Mouse (Mus musculus): ENCODE data around the gene Copb2. TPM values are rescaled to one million over a fixed set of nuclear protein-coding genes. Genes with fewer than 3 reads are reported as not detected.

Copb2 gene
- polyA plus RNA-seq, 1 experiment: 15.7 TPM

- Histone ChIP-seq H3K4me3 (ENCODE audit: extremely low read depth, insufficient read depth, insufficient read length) (no peak overlapping the region), H3K27ac (ENCODE audit: insufficient read depth, low read length) (no peak overlapping the region), H3K4me1 (ENCODE audit: control insufficient read depth, insufficient read depth, insufficient read length) (no peaks in the 10 kb centered on the region), H3K36me3 (ENCODE audit: control insufficient read depth, insufficient read depth, low read length) (no peaks in the 10 kb centered on the region), H3K27me3 (ENCODE audit: control insufficient read depth, insufficient read depth, low read length) (no peaks in the 10 kb centered on the region)
- WGBS: 18% methylated on average over 2 of the region's 2 CpGs
- no peak for DNase-seq (ENCODE audit: low read depth in 1 of 2, low spot score in 2 of 2)
- no peak for TF ChIP-seq POLR2A (IDR thresholded peaks at IDR 0.05; ENCODE audit: low read depth, low read length)
- no peak for TF ChIP-seq CTCF (IDR thresholded peaks at IDR 0.05; ENCODE audit: extremely low read depth, insufficient read depth, insufficient read length, insufficient replicate concordance)
Measured at GRCm38 (mm10) chr9:98530999-98531398, 32.5 kb upstream of the Copb2 start.

GRCm38 (mm10) chr9:98534675-98535280 lies 28.7 kb upstream of the Copb2 start:
- Histone ChIP-seq H3K27ac (ENCODE audit: insufficient read depth, low read length) (no peak overlapping the region), H3K36me3 (ENCODE audit: control insufficient read depth, insufficient read depth, low read length) (no peaks in the 10 kb centered on the region), H3K27me3 (ENCODE audit: control insufficient read depth, insufficient read depth, low read length) (no peaks in the 10 kb centered on the region), H3K4me1 (ENCODE audit: control insufficient read depth, insufficient read depth, insufficient read length) (no peaks in the 10 kb centered on the region), H3K4me3 (ENCODE audit: extremely low read depth, insufficient read depth, insufficient read length) (no peak overlapping the region)
- TF ChIP-seq CTCF (IDR thresholded peaks at IDR 0.05; ENCODE audit: extremely low read depth, insufficient read depth, insufficient read length, insufficient replicate concordance) (no peak), POLR2A (IDR thresholded peaks at IDR 0.05; ENCODE audit: low read depth, low read length) (no peak)
- DNase-seq (ENCODE audit: low read depth in 1 of 2, low spot score in 2 of 2): no peak
- WGBS: 86% methylated on average over 4 of the region's 4 CpGs

- Histone ChIP-seq H3K27me3 (ENCODE audit: control insufficient read depth, insufficient read depth, low read length) (no peaks in the 10 kb centered on the region), H3K4me3 (ENCODE audit: extremely low read depth, insufficient read depth, insufficient read length) (no peak overlapping the region), H3K4me1 (ENCODE audit: control insufficient read depth, insufficient read depth, insufficient read length) (no peaks in the 10 kb centered on the region), H3K27ac (ENCODE audit: insufficient read depth, low read length) (no peak overlapping the region), H3K36me3 (ENCODE audit: control insufficient read depth, insufficient read depth, low read length) (no peaks in the 10 kb centered on the region)
- DNase-seq (ENCODE audit: low read depth in 1 of 2, low spot score in 2 of 2): no peak
- TF ChIP-seq POLR2A (IDR thresholded peaks at IDR 0.05; ENCODE audit: low read depth, low read length): no peak
- TF ChIP-seq CTCF (IDR thresholded peaks at IDR 0.05; ENCODE audit: extremely low read depth, insufficient read depth, insufficient read length, insufficient replicate concordance): no peak
Measured at GRCm38 (mm10) chr9:98535763-98536162, 27.8 kb upstream of the Copb2 start.

- H3K27ac ChIP-seq (ENCODE audit: insufficient read depth, low read length): no peak overlapping the region
- no peak overlapping the region for H3K4me3 ChIP-seq (ENCODE audit: extremely low read depth, insufficient read depth, insufficient read length)
- no peak for DNase-seq (ENCODE audit: low read depth in 1 of 2, low spot score in 2 of 2)
- H3K27me3 ChIP-seq (ENCODE audit: control insufficient read depth, insufficient read depth, low read length): no peaks in the 10 kb centered on the region
- H3K36me3 ChIP-seq (ENCODE audit: control insufficient read depth, insufficient read depth, low read length): no peaks in the 10 kb centered on the region
- WGBS: 82% methylated on average over 13 of the region's 13 CpGs
- no peaks in the 10 kb centered on the region for H3K4me1 ChIP-seq (ENCODE audit: control insufficient read depth, insufficient read depth, insufficient read length)
- TF ChIP-seq CTCF (IDR thresholded peaks at IDR 0.05; ENCODE audit: extremely low read depth, insufficient read depth, insufficient read length, insufficient replicate concordance): no peak
- TF ChIP-seq POLR2A (IDR thresholded peaks at IDR 0.05; ENCODE audit: low read depth, low read length): no peak
Measured at GRCm38 (mm10) chr9:98538017-98538712, 25.4 kb upstream of the Copb2 start.

GRCm38 (mm10) chr9:98538713-98539360 lies 24.7 kb upstream of the Copb2 start:
- H3K27ac ChIP-seq (ENCODE audit: insufficient read depth, low read length): no peak overlapping the region
- TF ChIP-seq POLR2A (IDR thresholded peaks at IDR 0.05; ENCODE audit: low read depth, low read length) (no peak), CTCF (IDR thresholded peaks at IDR 0.05; ENCODE audit: extremely low read depth, insufficient read depth, insufficient read length, insufficient replicate concordance) (peak; percentile 28; the same call in 1 of the 2 replicates)
- no peaks in the 10 kb centered on the region for H3K36me3 ChIP-seq (ENCODE audit: control insufficient read depth, insufficient read depth, low read length)
- H3K27me3 ChIP-seq (ENCODE audit: control insufficient read depth, insufficient read depth, low read length): no peaks in the 10 kb centered on the region
- peak in 1 of 2 experiments; percentile 20 for DNase-seq (ENCODE audit: low read depth in 1 of 2, low spot score in 2 of 2)
- no peak overlapping the region for H3K4me3 ChIP-seq (ENCODE audit: extremely low read depth, insufficient read depth, insufficient read length)
- WGBS: 11% methylated on average over 13 of the region's 13 CpGs
- H3K4me1 ChIP-seq (ENCODE audit: control insufficient read depth, insufficient read depth, insufficient read length): no peaks in the 10 kb centered on the region

- Histone ChIP-seq H3K4me3 (ENCODE audit: extremely low read depth, insufficient read depth, insufficient read length) (no peak overlapping the region), H3K4me1 (ENCODE audit: control insufficient read depth, insufficient read depth, insufficient read length) (no peaks in the 10 kb centered on the region), H3K27ac (ENCODE audit: insufficient read depth, low read length) (no peak overlapping the region), H3K27me3 (ENCODE audit: control insufficient read depth, insufficient read depth, low read length) (no peaks in the 10 kb centered on the region), H3K36me3 (ENCODE audit: control insufficient read depth, insufficient read depth, low read length) (no peaks in the 10 kb centered on the region)
- no peak for TF ChIP-seq CTCF (IDR thresholded peaks at IDR 0.05; ENCODE audit: extremely low read depth, insufficient read depth, insufficient read length, insufficient replicate concordance)
- 83% methylated on average over 3 of the region's 3 CpGs for WGBS
- no peak for DNase-seq (ENCODE audit: low read depth in 1 of 2, low spot score in 2 of 2)
Measured at GRCm38 (mm10) chr9:98544042-98544441, 19.5 kb upstream of the Copb2 start.

GRCm38 (mm10) chr9:98583852-98584251 lies 20.3 kb downstream of the Copb2 start:
- 93% methylated on average over 4 of the region's 4 CpGs for WGBS
- DNase-seq (ENCODE audit: low read depth in 1 of 2, low spot score in 2 of 2): no peak
- peaks cover 46% of the 10 kb centered on the region for H3K36me3 ChIP-seq (ENCODE audit: control insufficient read depth, insufficient read depth, low read length)
- no peaks in the 10 kb centered on the region for H3K4me1 ChIP-seq (ENCODE audit: control insufficient read depth, insufficient read depth, insufficient read length)
- H3K27ac ChIP-seq (ENCODE audit: insufficient read depth, low read length): no peak overlapping the region
- no peaks in the 10 kb centered on the region for H3K27me3 ChIP-seq (ENCODE audit: control insufficient read depth, insufficient read depth, low read length)
- TF ChIP-seq POLR2A (IDR thresholded peaks at IDR 0.05; ENCODE audit: low read depth, low read length) (no peak), CTCF (IDR thresholded peaks at IDR 0.05; ENCODE audit: extremely low read depth, insufficient read depth, insufficient read length, insufficient replicate concordance) (no peak)
- no peak overlapping the region for H3K4me3 ChIP-seq (ENCODE audit: extremely low read depth, insufficient read depth, insufficient read length)
